ENCODE assay signal across 18 mouse cellular contexts in the genomic region with DNA sequence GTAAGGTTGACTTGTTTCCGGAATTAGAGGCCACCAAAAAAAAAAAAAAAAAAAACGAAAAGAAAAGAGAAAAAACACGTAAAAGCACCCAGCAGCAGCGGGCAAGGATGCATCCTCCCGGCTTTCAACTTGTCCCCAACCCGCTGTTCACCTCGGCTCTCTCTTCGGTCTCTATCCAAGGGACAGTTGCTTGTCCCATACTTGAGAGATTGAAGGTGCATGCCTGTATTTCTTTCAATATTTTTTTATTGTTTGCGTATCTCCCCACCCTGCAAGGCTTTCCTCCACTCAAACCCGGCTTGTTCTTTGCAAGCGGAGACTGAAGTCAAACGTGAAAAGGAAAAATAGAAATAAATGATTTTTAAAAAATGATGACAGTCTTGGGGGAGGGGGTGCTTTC. TPM values are rescaled to one million over a fixed set of nuclear protein-coding genes. Genes with fewer than 3 reads are reported as not detected.
DNase-seq lines count a peak whose midpoint lies in the region; ATAC-seq and TF ChIP-seq lines count a peak whose summit lies in the region.
"Had no signal": no experiment of that assay in that cellular context is flagged by ENCODE, and none has a peak within 500 bp of the region (broad histone marks: within the 10 kb centered on the region; RNA-seq: fewer than 3 reads in every experiment).

No protein-coding gene starts in this region.

- H3K27me3 ChIP-seq in hindbrain, embryonic 11.5 days (ENCODE audit: control insufficient read depth, insufficient read depth, low read length), result peaks cover 98% of the 10 kb centered on the region
- peaks cover 98% of the 10 kb centered on the region for H3K27me3 ChIP-seq in hindbrain, embryonic 12.5 days
- peaks cover 99% of the 10 kb centered on the region for H3K27me3 ChIP-seq in midbrain, embryonic 11.5 days (ENCODE audit: control insufficient read depth, insufficient read depth, low read length)
- peaks cover 100% of the 10 kb centered on the region for H3K27me3 ChIP-seq in midbrain, embryonic 13.5 days
- H3K27me3 ChIP-seq in limb, embryonic 10.5 days (ENCODE audit: low read depth, poor library complexity, severe bottlenecking), result peaks cover 100% of the 10 kb centered on the region

- no peak for ATAC-seq in hindbrain, embryonic 11.5 days (ENCODE audit: low FRiP score)
- no peak for ATAC-seq in hindbrain, embryonic 12.5 days (ENCODE audit: low FRiP score)
- ATAC-seq in midbrain, embryonic 11.5 days (ENCODE audit: low FRiP score), result no peak
- no peak for ATAC-seq in midbrain, embryonic 13.5 days

- H3K27ac ChIP-seq in hindbrain, embryonic 11.5 days (ENCODE audit: low read depth, low read length), result no peak overlapping the region
- H3K27ac ChIP-seq in hindbrain, embryonic 12.5 days, result no peak overlapping the region
- no peak overlapping the region for H3K27ac ChIP-seq in midbrain, embryonic 11.5 days (ENCODE audit: low read depth, low read length)
- no peak overlapping the region for H3K27ac ChIP-seq in midbrain, embryonic 13.5 days
- H3K27ac ChIP-seq in limb, embryonic 10.5 days, result no peak overlapping the region
- H3K27ac ChIP-seq in left cerebral cortex, adult 2 months, result no peak overlapping the region
- H3K27ac ChIP-seq: macrophage had no signal

- DNase-seq in hindbrain, embryonic 11.5 days (ENCODE audit: low spot score), result peak; percentile 43
- DNase-seq in midbrain, embryonic 11.5 days (ENCODE audit: low spot score, missing footprints), result peak; percentile 92
- DNase-seq in limb, embryonic 10.5 days (ENCODE audit: low spot score), result peak; percentile 41
- no peak for DNase-seq in left cerebral cortex, adult 2 months (ENCODE audit: extremely low spot score in 1 of 2, low spot score in 2 of 2)
- no peak for DNase-seq in thymus, postnatal 10 days (ENCODE audit: low spot score in 2 of 2)
- DNase-seq in left cerebral cortex, adult 9 months (ENCODE audit: low spot score in 2 of 2), result no peak
- DNase-seq: B cell, adult 2 months; cerebellum, adult 2 months; heart, postnatal 4 days; layer of hippocampus, postnatal 36 days; lung, adult 2 months; midbrain, embryonic 14.5 days; right cerebral cortex, postnatal 25 days had no signal

- intact Hi-C loops in left cerebral cortex, adult 2 months (cut with DNase I), result no loop called here

- H3K4me3 ChIP-seq in hindbrain, embryonic 11.5 days (ENCODE audit: low read depth, low read length), result no peak overlapping the region
- H3K4me3 ChIP-seq in hindbrain, embryonic 12.5 days, result no peak overlapping the region
- H3K4me3 ChIP-seq in midbrain, embryonic 11.5 days (ENCODE audit: low read depth, low read length), result no peak overlapping the region
- no peak overlapping the region for H3K4me3 ChIP-seq in midbrain, embryonic 13.5 days (replicated peaks)
- H3K4me3 ChIP-seq in limb, embryonic 10.5 days, result peak overlapping the region; percentile 26
- no peak overlapping the region for H3K4me3 ChIP-seq in left cerebral cortex, adult 2 months

- no peak for TF ChIP-seq CTCF in left cerebral cortex, adult 2 months (IDR thresholded peaks at IDR 0.05)

- WGBS in hindbrain, embryonic 11.5 days, result 2% methylated on average over 12 of the region's 12 CpGs
- WGBS in hindbrain, embryonic 12.5 days, result 2% methylated on average over 12 of the region's 12 CpGs
- WGBS in midbrain, embryonic 11.5 days, result 1% methylated on average over 12 of the region's 12 CpGs
- 1% methylated on average over 12 of the region's 12 CpGs for WGBS in midbrain, embryonic 13.5 days
- WGBS in limb, embryonic 10.5 days, result 1% methylated on average over 11 of the region's 12 CpGs

- H3K4me2 ChIP-seq in hindbrain, embryonic 11.5 days (replicated peaks; ENCODE audit: low read depth, low read length), result no peak overlapping the region
- H3K4me2 ChIP-seq in hindbrain, embryonic 12.5 days (replicated peaks), result no peak overlapping the region
- H3K4me2 ChIP-seq in midbrain, embryonic 11.5 days, result no peak overlapping the region
- no peak overlapping the region for H3K4me2 ChIP-seq in midbrain, embryonic 13.5 days (replicated peaks)

- H3K4me1 ChIP-seq in hindbrain, embryonic 11.5 days (replicated peaks; ENCODE audit: control insufficient read depth, insufficient read depth, low read length), result no peaks in the 10 kb centered on the region
- no peaks in the 10 kb centered on the region for H3K4me1 ChIP-seq in hindbrain, embryonic 12.5 days
- no peaks in the 10 kb centered on the region for H3K4me1 ChIP-seq in midbrain, embryonic 11.5 days (ENCODE audit: control insufficient read depth, insufficient read depth, low read length)
- no peaks in the 10 kb centered on the region for H3K4me1 ChIP-seq in midbrain, embryonic 13.5 days (replicated peaks)
- peaks cover 62% of the 10 kb centered on the region for H3K4me1 ChIP-seq in limb, embryonic 10.5 days

- no peaks in the 10 kb centered on the region for H3K36me3 ChIP-seq in hindbrain, embryonic 11.5 days (ENCODE audit: control insufficient read depth, insufficient read depth, low read length)
- no peaks in the 10 kb centered on the region for H3K36me3 ChIP-seq in hindbrain, embryonic 12.5 days
- no peaks in the 10 kb centered on the region for H3K36me3 ChIP-seq in midbrain, embryonic 11.5 days (ENCODE audit: control insufficient read depth, insufficient read depth, low read length)
- no peaks in the 10 kb centered on the region for H3K36me3 ChIP-seq in midbrain, embryonic 13.5 days
- no peaks in the 10 kb centered on the region for H3K36me3 ChIP-seq in limb, embryonic 10.5 days
- H3K36me3 ChIP-seq: G1E had no signal

- H3K9ac ChIP-seq in hindbrain, embryonic 11.5 days (ENCODE audit: low read depth, low read length), result no peak overlapping the region
- H3K9ac ChIP-seq in hindbrain, embryonic 12.5 days, result no peak overlapping the region
- no peak overlapping the region for H3K9ac ChIP-seq in midbrain, embryonic 11.5 days (ENCODE audit: low read length)
- no peak overlapping the region for H3K9ac ChIP-seq in midbrain, embryonic 13.5 days (replicated peaks)

- no peaks in the 10 kb centered on the region for H3K9me3 ChIP-seq in hindbrain, embryonic 11.5 days (ENCODE audit: control insufficient read depth, low read length)
- no peaks in the 10 kb centered on the region for H3K9me3 ChIP-seq in hindbrain, embryonic 12.5 days (replicated peaks)
- H3K9me3 ChIP-seq in midbrain, embryonic 11.5 days (ENCODE audit: control insufficient read depth, low read length), result no peaks in the 10 kb centered on the region
- no peaks in the 10 kb centered on the region for H3K9me3 ChIP-seq in midbrain, embryonic 13.5 days
- H3K9me3 ChIP-seq in limb, embryonic 10.5 days (replicated peaks), result no peaks in the 10 kb centered on the region

RNA-seq across cellular contexts. Expression of gene Tbx3, which starts 7.7 kb away (rescaled TPM):
- 5.1 and 9.0 TPM in 2 replicates for polyA plus RNA-seq in hindbrain, embryonic 11.5 days (2014; fragmentation: Nextera tagmentation; extraction: Ambion mirVana)
- polyA plus RNA-seq in hindbrain, embryonic 12.5 days (2016; fragmentation: Nextera tagmentation; extraction: Ambion mirVana), result 8.9 and 10.3 TPM in 2 replicates
- 1.3 and 1.4 TPM in 2 replicates for polyA plus RNA-seq in midbrain, embryonic 11.5 days (2014; fragmentation: Nextera tagmentation; extraction: Ambion mirVana)
- 1.6 and 2.3 TPM in 2 replicates for polyA plus RNA-seq in midbrain, embryonic 13.5 days (2015; fragmentation: Nextera tagmentation; extraction: Ambion mirVana)
- polyA plus RNA-seq in limb, embryonic 10.5 days (2016; fragmentation: Nextera tagmentation; extraction: Ambion mirVana), result 50.1 and 55.3 TPM in 2 replicates
- 1 to 10 TPM; 3.1 to 5.5 TPM for total RNA-seq in left cerebral cortex, adult 2 months (2021)
- total RNA-seq: common myeloid progenitor, adult 5-6 weeks had no signal
- polyA plus RNA-seq: G1E, macrophage had no signal

Comparison
In these comparisons a context has a peak if more than half of its experiments do, and no peak if none do; other contexts are left out.
1. DNase-seq: peak in hindbrain, embryonic 11.5 days (single experiment), midbrain, embryonic 11.5 days (single experiment) and limb, embryonic 10.5 days (single experiment); none in left cerebral cortex, adult 2 months (0 of 2), thymus, postnatal 10 days (0 of 2) and left cerebral cortex, adult 9 months (0 of 2).